Mouse (Mus musculus): ENCODE data around the gene Nalcn. TPM values are rescaled to one million over a fixed set of nuclear protein-coding genes. Genes with fewer than 3 reads are reported as not detected.
A peak's percentile ranks its signal among the peaks of the same experiment; 100 is the strongest.

Gene Nalcn
- total and polyA plus RNA-seq, 3 experiments = 0.33 to 0.63 (median 0.50) TPM

- WGBS = 17% methylated on average over 9 of the region's 9 CpGs
- Histone ChIP-seq H3K27ac (no peak overlapping the region), H3K79me2 (replicated peaks; ENCODE audit: control insufficient read depth, insufficient read depth, low read length) (no peaks in the 10 kb centered on the region), H3K4me3 (no peak overlapping the region), H3K36me3 (ENCODE audit: control insufficient read depth, insufficient read depth, low read length) (no peaks in the 10 kb centered on the region), H3K9ac (ENCODE audit: low read depth, low read length) (no peak overlapping the region), H3K27me3 (ENCODE audit: control insufficient read depth, insufficient read depth, low read length) (no peaks in the 10 kb centered on the region), H3K4me1 (ENCODE audit: control insufficient read depth, insufficient read depth, low read length) (no peaks in the 10 kb centered on the region)
- intact Hi-C loops (cut with DNase I) = no loop called here
- no peak for DNase-seq
- TF ChIP-seq EP300 (IDR thresholded peaks at IDR 0.05; ENCODE audit: insufficient read depth, low read depth, low read length) = no peak
- peak; percentile 80 for TF ChIP-seq CTCF (IDR thresholded peaks at IDR 0.05)
- TF ChIP-seq POLR2A (IDR thresholded peaks at IDR 0.05; ENCODE audit: insufficient read depth, low read depth, low read length) = no peak
Observed at GRCm38 (mm10) chr14:123371522-123371921, 255.4 kb downstream of the Nalcn start.

- no peak for DNase-seq
- no peaks in the 10 kb centered on the region for H3K79me2 ChIP-seq (replicated peaks; ENCODE audit: control insufficient read depth, insufficient read depth, low read length)
- no peaks in the 10 kb centered on the region for H3K4me1 ChIP-seq (ENCODE audit: control insufficient read depth, insufficient read depth, low read length)
- H3K27ac ChIP-seq = no peak overlapping the region
- no peak overlapping the region for H3K4me3 ChIP-seq
- intact Hi-C loops (cut with DNase I) = no loop called here
- TF ChIP-seq EP300 (IDR thresholded peaks at IDR 0.05; ENCODE audit: insufficient read depth, low read depth, low read length) (no peak), POLR2A (IDR thresholded peaks at IDR 0.05; ENCODE audit: insufficient read depth, low read depth, low read length) (no peak), CTCF (IDR thresholded peaks at IDR 0.05) (no peak)
- no peaks in the 10 kb centered on the region for H3K27me3 ChIP-seq (ENCODE audit: control insufficient read depth, insufficient read depth, low read length)
- no peak overlapping the region for H3K9ac ChIP-seq (ENCODE audit: low read depth, low read length)
- 92% methylated on average over 1 of the region's 1 CpGs for WGBS
- no peaks in the 10 kb centered on the region for H3K36me3 ChIP-seq (ENCODE audit: control insufficient read depth, insufficient read depth, low read length)
Observed at GRCm38 (mm10) chr14:123359691-123360090, 267.3 kb downstream of the Nalcn start.

- DNase-seq = no peak
- intact Hi-C loops (cut with DNase I) = no loop called here
- H3K36me3 ChIP-seq (ENCODE audit: control insufficient read depth, insufficient read depth, low read length) = no peaks in the 10 kb centered on the region
- 13% methylated on average over 6 of the region's 6 CpGs for WGBS
- no peaks in the 10 kb centered on the region for H3K79me2 ChIP-seq (replicated peaks; ENCODE audit: control insufficient read depth, insufficient read depth, low read length)
- no peaks in the 10 kb centered on the region for H3K4me1 ChIP-seq (ENCODE audit: control insufficient read depth, insufficient read depth, low read length)
- no peaks in the 10 kb centered on the region for H3K27me3 ChIP-seq (ENCODE audit: control insufficient read depth, insufficient read depth, low read length)
- no peak overlapping the region for H3K27ac ChIP-seq
- no peak overlapping the region for H3K9ac ChIP-seq (ENCODE audit: low read depth, low read length)
- TF ChIP-seq CTCF (IDR thresholded peaks at IDR 0.05) (peak; percentile 68), EP300 (IDR thresholded peaks at IDR 0.05; ENCODE audit: insufficient read depth, low read depth, low read length) (no peak)
- H3K4me3 ChIP-seq = no peak overlapping the region
Observed at GRCm38 (mm10) chr14:123352973-123353372, 274.0 kb downstream of the Nalcn start.

GRCm38 (mm10) chr14:123331841-123332240 lies 295.1 kb downstream of the Nalcn start:
- no peak overlapping the region for H3K27ac ChIP-seq
- 50% methylated on average over 1 of the region's 1 CpGs for WGBS
- DNase-seq = no peak
- H3K79me2 ChIP-seq (replicated peaks; ENCODE audit: control insufficient read depth, insufficient read depth, low read length) = no peaks in the 10 kb centered on the region
- no peaks in the 10 kb centered on the region for H3K4me1 ChIP-seq (ENCODE audit: control insufficient read depth, insufficient read depth, low read length)
- no peaks in the 10 kb centered on the region for H3K27me3 ChIP-seq (ENCODE audit: control insufficient read depth, insufficient read depth, low read length)
- no peaks in the 10 kb centered on the region for H3K36me3 ChIP-seq (ENCODE audit: control insufficient read depth, insufficient read depth, low read length)
- TF ChIP-seq CTCF (IDR thresholded peaks at IDR 0.05) (no peak), EP300 (IDR thresholded peaks at IDR 0.05; ENCODE audit: insufficient read depth, low read depth, low read length) (no peak), POLR2A (IDR thresholded peaks at IDR 0.05; ENCODE audit: insufficient read depth, low read depth, low read length) (no peak)
- H3K9ac ChIP-seq (ENCODE audit: low read depth, low read length) = no peak overlapping the region
- H3K4me3 ChIP-seq = no peak overlapping the region
- intact Hi-C loops (cut with DNase I) = no loop called here

GRCm38 (mm10) chr14:123314369-123314768 lies 312.6 kb downstream of the Nalcn start:
- Histone ChIP-seq H3K4me3 (no peak overlapping the region), H3K27ac (no peak overlapping the region), H3K9ac (ENCODE audit: low read depth, low read length) (no peak overlapping the region), H3K27me3 (ENCODE audit: control insufficient read depth, insufficient read depth, low read length) (no peaks in the 10 kb centered on the region), H3K4me1 (ENCODE audit: control insufficient read depth, insufficient read depth, low read length) (no peaks in the 10 kb centered on the region), H3K79me2 (replicated peaks; ENCODE audit: control insufficient read depth, insufficient read depth, low read length) (no peaks in the 10 kb centered on the region), H3K36me3 (ENCODE audit: control insufficient read depth, insufficient read depth, low read length) (no peaks in the 10 kb centered on the region)
- intact Hi-C loops (cut with DNase I) = loop anchor here (5.0 to 10.0 kb wide), 3 partner anchors 260 to 1092 kb away; no protein-coding TSS in a partner anchor
- no peak for DNase-seq
- no peak for TF ChIP-seq EP300 (IDR thresholded peaks at IDR 0.05; ENCODE audit: insufficient read depth, low read depth, low read length)
- TF ChIP-seq CTCF (IDR thresholded peaks at IDR 0.05) = peak; percentile 63
- WGBS = 13% methylated on average over 1 of the region's 1 CpGs

- WGBS = 55% methylated on average over 4 of the region's 4 CpGs
Observed at GRCm38 (mm10) chr14:123312371-123312770, 314.6 kb downstream of the Nalcn start.

More at GRCm38 (mm10) chr14:123312371-123312770, 314.6 kb downstream of the Nalcn start:
- no peaks in the 10 kb centered on the region for H3K4me1 ChIP-seq (ENCODE audit: control insufficient read depth, insufficient read depth, low read length)
- no peak for TF ChIP-seq CTCF (IDR thresholded peaks at IDR 0.05)
- no peak for TF ChIP-seq EP300 (IDR thresholded peaks at IDR 0.05; ENCODE audit: insufficient read depth, low read depth, low read length)
- TF ChIP-seq POLR2A (IDR thresholded peaks at IDR 0.05; ENCODE audit: insufficient read depth, low read depth, low read length) = no peak
- no peak overlapping the region for H3K27ac ChIP-seq
- DNase-seq = no peak
- no peaks in the 10 kb centered on the region for H3K27me3 ChIP-seq (ENCODE audit: control insufficient read depth, insufficient read depth, low read length)
- no peak overlapping the region for H3K9ac ChIP-seq (ENCODE audit: low read depth, low read length)
- no peaks in the 10 kb centered on the region for H3K36me3 ChIP-seq (ENCODE audit: control insufficient read depth, insufficient read depth, low read length)
- no peaks in the 10 kb centered on the region for H3K79me2 ChIP-seq (replicated peaks; ENCODE audit: control insufficient read depth, insufficient read depth, low read length)
- intact Hi-C loops (cut with DNase I) = loop anchor here (5.0 to 10.0 kb wide), 3 partner anchors 258 to 1090 kb away; no protein-coding TSS in a partner anchor
- H3K4me3 ChIP-seq = no peak overlapping the region
